Mouse (Mus musculus) 416B (cell line): ENCODE data around the gene Iqschfp.

Source experiments
- DNase-seq: peaks from one replicate; pipeline ENCODE4 v3.0.0; 2011; ENCODE audit warnings: low read depth

Gene Iqschfp

DNA sequence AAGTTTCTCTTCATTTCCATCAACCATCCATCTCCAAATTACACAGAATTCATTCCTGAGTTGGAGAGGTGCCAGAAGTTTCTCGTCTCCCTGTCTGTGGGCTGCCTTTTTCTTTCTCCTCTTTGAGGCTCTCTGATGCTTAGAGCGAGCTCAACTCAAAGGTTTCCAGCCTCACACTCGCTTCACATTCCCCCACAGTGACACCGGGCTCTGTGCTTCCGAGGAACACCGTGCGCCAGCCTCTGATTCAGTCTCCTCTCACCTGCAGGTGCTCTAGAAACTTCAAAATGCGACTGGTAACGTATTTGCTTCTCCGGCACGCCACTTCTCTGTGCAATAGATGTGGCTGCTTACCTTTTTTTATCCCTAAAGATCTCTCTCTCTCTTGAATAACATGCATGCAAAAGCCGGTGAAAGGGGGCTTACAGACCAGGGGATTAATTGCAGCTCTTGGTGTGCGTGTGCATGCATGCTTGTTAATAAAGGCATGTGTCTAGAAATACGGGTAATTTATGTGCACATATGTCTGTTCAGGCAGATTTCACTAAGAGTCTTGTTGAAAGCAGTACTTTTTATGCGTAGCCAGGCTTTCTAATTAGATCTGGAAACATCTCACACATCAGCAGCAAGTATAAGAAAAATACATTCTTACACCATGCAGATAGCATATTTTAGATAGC, at the start of gene Iqschfp, which contains the start of gene Iqcj:
Iqschfp (plus strand) TSS at position 207 of the 680 bp plus-strand sequence.
Iqcj (plus strand) TSS at position 195 of the 680 bp plus-strand sequence.
- DNase-seq: no peak

DNA sequence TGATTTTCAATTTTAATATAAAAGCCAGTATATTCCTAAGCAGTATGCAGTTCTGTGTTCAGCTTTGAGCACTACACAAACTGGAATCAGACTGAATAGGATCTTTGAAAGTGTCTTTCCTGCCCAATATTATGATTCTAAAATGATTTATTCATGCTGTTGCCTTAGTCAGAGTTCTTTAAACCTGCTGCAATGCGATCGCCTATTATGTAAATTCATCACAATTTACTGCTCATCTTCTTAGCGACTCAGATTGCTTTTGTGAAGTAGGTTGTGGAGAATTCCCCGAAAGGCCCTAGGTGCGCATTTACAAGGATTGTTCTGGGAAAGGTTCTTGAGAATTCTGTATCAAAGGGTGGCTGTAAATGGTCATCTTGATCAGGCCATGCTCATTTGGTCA, 39.6 kb upstream of the Iqschfp start:
- no peak for DNase-seq

DNA sequence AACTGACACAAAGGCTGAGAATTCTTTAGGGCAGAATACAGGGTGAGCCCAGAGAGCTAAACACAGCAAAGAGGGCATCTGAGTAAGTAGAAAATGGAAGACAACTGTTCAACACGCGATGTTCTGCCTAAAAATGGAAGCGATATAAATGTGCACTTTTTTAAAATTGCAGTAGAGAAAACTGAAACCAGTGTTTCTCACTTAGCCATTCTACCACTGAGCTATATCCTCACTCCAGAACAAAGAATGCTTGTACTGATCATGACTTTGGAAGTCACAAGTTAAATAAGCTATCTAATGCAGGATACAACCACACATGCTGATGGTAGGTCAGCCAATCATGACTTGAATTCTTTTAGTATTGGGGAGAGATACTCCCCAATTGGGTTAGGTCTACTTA, 30.5 kb upstream of the Iqschfp start:
- no peak for DNase-seq

DNA sequence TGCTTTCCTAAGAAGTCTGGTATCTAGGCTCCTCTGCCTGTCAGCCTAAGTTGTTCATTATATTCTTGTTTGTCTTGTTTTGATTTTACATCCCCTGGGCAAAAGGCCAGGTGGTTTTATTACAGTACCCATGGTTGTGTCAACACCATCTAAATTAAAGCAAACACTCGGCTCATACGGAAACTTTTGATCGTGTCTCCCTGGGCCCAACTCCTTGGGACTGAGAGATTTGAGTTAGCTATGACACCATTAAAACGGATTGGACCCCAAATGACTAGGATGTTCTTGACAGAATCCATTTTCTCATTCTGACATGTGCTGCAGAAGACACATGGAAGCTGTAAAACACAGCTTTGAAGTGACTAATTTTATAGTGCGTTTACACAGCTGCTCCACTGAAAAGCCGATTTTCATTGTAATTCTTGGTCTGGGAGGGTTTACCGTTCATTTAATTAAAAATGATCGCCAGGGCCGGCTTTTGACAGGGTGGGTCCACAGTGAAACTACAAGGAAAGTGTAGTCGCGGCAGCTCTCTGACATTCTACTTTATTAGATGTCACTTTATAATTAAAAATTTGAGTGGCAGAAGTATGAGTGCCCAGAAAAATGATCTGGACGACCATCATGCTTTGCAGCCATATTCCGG, 24.5 kb upstream of the Iqschfp start:
- DNase-seq: no peak

DNA sequence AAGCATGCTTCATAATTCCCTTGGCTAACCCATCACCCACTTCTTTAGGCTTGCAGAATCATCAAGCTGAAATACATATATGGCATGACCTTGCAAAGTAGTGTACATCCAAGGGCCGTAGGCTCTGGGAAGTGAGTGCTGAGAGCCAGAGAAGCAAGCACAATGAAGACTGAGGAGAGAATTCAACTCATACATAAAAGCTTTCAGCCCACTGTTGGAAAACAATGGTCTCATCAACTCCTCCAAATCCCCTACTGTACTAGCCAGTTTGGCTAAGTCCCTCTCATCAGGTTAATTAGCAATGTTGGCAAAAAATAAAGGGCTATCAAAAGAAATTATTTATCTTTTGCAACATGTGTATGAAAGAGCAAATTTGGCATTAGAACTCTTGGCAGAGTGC, 22.6 kb upstream of the Iqschfp start:
- DNase-seq: no peak

DNA sequence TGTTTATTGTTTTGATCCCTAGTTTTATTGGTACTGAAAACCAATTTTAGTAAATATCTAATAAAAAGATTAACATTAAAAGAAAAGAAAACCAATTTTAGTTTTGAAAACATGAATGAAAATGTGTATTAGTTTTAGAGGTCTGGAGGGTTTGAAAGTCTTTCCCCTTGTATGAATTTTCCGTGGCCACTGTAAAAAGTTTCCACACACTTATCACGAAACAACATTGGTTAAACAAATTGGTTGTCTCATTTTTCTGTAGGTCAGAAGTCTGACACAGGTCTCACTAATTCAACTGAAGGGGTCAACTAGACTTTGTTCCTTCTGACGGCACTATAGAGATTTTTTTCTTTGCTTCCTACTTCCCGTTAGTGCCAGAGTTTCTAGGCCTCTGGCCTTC, 14.8 kb upstream of the Iqschfp start:
- DNase-seq: no peak

DNA sequence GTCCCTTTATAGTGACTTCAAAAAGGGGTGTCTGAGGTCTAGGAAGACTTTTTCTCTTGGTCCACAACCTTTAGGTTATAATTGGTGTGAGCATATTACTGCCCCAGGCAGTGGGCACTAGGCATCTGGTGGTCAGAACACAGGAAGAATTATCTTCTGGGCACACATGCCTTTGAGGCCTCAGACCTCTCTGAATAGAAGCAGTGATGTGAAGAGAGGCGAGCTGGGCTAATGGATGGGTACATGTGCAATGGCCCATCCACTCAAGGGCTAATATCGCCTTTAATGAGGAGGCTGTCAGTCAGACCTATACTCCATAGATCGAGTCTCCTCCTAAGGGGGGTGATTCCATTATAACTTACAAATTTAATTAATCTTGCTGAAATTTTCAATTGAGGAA, 7.7 kb upstream of the Iqschfp start:
- no peak for DNase-seq

DNA sequence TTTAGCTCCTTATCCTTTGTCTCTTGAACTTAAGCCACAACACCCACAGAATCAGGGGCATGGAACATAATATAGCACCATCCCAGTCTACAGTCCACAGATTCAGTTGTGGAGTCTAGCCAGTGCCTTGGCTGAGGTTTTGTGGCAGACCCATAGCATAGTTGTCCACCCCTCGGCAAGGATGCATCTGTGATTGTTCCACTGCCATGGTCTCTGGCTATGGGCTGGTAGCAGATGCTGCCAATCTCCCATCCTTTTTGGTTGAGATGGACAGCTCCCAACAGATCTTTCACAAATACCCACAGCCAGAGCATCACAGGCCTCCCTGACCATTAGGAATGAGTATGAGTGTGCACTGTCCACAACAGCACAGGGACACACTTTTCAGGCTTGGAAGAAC, 5.9 kb upstream of the Iqschfp start:
- DNase-seq: no peak

DNA sequence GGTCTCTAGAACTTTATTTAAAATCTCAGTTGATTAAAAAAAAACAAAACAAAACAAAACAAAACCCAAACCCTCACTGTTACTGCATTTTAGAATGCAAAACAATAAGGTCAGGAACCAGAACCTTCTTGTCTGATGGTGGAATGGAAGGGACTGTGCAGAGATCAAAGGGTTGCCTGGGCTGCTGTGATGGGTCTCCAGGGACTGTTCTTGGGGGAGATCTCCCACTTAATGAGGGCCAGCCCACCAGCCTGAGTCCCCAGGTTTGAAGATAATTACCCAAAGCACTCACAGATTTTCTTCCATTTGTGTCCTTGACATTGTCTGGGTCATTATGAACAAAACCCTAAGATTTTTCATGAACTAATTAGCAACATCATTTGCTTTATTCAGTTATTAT, 4.8 kb upstream of the Iqschfp start:
- DNase-seq: no peak

DNA sequence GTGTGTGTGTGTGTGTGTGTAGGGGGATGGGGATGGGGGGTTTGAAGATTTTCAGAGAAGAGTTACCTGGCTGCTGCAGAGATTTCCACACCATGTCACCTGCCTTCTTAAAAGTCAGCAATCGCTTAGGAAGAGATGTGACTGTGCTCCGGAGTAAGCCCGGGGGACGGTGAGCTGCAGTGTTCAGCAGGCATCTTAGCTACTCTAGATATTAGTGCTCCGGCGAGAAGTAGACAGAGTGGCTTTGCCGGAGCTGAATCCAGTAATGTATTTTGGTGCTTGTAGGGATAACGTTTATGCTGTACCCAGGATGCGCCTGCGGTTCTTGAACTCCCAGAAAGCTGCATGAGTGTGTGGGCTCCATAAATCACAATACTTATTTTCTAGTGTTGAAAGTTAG, 736 bp downstream of the Iqschfp start:
- DNase-seq: no peak

DNA sequence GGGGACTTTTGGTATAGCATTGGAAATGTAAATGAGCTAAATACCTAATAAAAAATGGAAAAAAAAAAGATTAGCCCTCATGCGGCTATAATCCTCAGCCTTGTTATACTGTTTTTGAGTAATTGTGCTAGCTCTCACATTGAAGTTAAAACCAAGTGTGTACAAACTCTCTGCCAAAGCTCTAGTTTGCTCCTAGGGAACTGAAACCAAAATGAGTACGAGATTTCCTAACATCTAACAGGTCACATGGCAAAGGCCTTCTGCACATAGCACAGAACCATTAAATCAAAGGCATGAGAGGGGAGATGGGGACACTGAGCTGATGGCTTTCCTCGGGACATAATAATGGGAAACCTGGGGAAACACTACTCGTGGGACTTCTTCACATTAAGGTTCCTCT, 10.5 kb downstream of the Iqschfp start:
- no peak for DNase-seq

DNA sequence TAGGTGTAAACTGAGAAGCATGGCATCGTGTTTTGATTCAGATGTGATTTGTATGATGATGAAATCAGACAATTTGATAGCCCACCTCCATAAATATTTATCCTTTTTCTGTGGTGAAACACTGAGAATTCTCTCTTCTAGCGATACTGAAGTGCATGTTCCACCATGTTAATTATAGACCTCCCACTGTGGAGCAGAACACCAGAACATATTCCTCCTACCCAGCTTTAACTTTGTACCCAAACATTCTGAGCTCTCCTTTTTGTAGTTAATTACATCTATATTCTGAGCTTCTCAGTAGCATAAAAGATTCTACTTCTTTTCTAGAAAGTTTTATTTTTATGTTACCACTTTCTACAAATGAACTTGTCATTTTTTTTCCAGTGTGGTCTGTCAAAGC, 16.6 kb downstream of the Iqschfp start:
- no peak for DNase-seq

DNA sequence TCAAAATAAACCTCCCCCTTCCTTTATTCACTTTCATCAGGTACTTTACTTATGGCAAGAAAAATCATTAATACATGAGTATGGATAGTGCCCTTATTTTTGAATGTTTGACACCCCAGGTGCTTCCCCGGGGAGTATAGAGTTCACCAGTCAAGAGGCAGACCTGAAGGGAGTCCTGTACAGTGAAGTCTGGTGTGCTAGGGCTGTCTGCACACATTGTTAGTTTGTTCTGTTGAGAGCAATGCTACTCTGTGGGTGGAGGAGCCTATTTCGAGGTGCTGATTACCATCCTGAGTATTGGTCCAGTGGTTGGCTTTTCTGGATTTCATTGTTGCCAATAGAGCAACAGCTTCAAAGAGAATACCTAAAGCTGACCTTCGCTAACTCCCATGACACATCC, 26.1 kb downstream of the Iqschfp start:
- DNase-seq: no peak

DNA sequence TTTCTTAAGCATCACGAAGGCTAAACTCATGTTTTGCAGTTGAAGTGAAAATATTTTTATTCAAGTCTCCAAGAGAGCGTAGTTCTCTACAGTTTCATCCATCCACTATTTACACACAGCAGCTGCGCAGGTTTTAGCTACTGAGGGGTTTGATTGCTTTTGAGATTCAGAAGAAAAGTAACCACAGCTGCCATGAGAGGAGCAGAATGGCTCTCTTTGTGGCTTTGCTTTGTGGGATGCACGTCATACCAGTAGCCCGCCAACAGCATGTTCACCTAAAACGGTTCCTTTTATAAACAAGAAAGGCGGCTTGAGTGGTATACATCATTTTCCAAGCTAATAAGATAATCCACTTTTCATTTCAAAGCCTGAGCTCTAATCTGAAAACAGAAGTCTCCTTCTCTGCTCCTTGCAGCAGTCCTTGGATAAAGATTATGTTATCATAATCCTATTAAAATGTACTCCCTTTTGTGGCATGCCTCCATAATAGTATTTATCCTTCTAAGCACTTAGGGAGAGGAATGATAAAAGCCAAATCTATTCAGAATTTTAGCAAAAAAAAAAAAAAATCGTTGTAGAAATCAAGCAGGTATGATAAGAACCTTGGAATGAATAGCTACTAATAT, 26.7 kb downstream of the Iqschfp start:
- no peak for DNase-seq

DNA sequence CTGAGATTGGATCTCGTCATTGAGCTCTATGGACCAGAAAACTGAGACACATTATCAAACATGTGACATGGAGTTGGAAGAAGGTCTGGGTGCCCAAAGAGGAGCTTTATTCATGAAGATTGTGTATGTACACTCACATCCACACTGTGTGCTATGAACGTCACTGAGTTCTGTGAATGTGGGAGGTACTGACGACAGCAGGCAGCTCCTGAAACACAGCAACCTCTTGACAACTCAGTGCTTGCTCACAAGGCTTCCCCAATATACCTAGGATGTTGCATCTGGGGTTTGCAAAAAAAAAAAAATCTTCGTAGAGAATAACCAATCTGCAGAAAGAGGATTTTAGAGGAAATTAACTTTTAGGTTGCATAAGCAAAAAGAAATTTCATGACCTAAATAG, 31.1 kb downstream of the Iqschfp start:
- no peak for DNase-seq

DNA sequence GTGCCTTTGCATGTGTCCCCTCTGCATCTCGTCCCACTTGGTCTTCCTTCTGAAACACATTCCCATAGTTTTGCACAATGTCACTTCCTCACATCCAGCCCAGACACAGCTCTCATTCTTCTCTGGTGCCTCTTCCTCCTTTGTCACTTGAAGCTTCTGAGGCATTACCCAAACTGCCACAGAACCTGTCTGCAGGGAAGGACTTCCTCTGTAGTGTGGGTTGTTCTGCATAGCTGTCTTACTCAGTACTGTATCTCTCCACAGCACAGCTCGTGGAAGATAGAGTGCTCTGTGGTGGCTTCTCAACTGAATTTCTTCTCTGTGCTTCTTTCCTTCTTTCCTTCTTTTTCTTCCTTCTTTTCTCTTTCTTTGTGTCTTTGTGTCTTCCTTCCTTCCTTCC, 33.4 kb downstream of the Iqschfp start:
- no peak for DNase-seq

DNA sequence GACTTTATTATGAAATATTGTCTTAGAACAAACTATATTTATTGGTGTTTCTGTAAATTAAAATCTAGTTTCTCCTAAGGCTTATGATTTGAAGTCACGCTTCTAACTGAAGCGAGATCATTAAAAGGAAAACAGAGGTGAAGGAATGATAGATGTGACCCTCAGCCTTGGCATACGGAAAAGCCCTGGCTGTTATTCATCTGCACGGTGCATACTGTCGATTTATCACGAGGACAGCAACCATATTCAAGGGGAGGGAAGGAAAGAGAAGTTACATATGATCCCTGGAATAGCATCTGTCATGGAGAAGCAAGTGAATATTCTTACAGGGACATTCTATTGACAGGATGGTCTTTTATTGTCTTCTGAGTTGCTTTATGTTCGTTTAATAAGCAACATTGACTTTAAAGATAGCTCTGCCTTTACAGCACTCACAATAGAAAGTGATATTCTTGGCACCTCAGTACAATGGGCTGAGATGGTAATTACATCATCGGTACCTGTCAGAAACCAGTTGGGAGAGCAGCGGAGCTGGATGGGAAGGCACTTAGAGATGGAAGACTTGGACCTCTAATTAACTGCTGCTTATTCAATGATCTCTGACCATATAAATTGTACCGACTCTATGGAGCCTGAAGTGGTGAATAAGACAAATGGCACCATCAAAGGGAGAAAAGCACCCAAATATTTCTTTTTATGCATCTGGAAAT, 38.5 kb downstream of the Iqschfp start:
- DNase-seq: no peak

DNA sequence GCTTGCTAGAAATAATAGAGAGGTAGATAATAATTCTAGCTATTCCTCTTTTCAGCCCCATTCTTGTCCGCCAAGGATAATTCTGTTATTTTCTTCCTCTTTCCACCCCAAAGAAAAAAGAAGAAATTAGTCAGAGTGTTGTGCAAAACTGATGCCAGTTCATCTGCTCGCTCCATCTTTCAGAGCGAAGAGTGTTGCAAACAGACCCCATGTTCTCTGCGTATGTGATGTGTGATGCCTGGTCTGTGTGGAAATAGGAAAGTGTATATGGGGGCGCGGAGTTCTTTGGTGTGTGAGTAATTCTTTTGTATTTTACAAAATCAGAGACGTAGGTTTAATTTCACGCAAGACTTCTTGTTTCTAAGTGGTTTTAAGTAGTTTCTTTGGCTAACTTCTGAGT, 39.1 kb downstream of the Iqschfp start:
- DNase-seq: no peak

DNA sequence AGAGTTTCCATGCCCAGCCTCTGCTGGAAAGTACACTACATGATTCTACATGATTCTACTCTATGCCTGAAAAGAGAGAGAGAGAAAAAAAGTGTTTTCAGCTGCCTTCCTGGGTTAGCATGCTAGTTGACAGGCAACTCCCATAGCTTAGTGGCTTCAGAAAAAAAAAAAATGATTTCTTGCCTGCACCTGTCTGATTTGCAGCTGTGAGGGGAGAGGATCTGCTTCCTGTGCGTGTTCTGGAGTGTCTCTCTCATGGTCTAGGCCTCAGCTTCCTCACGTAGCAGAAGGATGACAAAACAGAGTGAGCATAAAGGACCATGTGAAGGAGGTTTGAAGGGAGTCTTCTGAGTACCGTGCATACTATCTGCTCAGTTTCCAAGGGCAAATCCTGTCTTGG, 39.9 kb downstream of the Iqschfp start:
- DNase-seq: no peak

DNA sequence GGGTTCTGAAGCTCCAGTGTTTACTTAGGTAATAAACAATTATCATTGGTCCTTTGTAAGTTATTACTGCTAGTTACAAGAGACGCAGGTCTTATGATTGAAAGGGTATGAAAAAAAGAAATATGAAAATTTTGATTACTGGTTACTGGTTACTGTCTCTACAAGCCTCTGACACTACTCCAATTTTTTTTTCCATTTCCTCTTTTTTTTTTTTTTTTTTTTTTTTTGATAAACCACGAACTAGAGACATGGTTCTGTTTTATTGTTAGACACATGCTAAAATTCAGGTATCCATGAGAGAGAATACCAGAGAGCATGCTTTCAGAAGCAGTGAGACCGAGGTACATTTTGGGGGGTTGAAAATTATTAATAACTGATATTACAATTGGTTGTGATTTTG, 43.8 kb downstream of the Iqschfp start:
- no peak for DNase-seq

DNA sequence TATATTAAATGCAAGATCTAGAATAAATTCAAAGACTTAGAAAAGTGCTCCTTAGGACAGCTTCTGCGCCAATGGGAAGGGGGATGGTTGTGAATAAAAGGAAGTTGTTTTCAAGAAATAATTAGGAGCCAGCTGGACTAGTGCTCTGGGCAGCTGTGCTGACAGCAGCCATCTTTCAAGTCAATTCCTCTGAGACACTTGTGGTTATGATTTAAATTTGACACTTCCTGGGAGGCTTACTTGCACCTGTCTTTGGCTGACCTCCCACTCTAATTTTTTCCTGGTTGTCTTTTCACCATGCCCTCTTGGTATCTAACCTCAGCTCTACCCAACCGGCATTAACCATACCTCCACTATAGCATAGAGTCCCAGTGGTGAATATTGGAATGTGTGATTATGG, 55.0 kb downstream of the Iqschfp start:
- no peak for DNase-seq

DNA sequence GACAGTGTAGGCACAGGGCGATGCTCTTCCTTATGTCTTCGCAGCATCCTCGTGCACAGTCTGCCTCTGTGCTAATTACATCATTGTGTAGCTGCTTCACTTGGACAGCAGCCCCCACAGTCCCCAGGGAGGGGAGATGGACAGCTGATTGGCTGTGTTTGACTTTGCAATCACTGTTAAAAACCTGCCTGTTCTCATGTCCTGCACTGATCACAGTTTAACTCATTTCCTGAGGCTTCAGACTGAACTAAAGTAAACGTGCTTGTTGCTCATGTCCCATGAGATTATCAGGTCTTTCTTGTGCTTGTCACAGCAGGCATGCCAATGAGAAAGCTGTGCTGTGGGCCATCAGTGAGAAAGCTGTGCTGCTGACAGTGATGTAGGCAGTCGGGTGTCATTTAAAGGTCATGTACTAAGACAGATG, 60.5 kb downstream of the Iqschfp start:
- DNase-seq: no peak

DNA sequence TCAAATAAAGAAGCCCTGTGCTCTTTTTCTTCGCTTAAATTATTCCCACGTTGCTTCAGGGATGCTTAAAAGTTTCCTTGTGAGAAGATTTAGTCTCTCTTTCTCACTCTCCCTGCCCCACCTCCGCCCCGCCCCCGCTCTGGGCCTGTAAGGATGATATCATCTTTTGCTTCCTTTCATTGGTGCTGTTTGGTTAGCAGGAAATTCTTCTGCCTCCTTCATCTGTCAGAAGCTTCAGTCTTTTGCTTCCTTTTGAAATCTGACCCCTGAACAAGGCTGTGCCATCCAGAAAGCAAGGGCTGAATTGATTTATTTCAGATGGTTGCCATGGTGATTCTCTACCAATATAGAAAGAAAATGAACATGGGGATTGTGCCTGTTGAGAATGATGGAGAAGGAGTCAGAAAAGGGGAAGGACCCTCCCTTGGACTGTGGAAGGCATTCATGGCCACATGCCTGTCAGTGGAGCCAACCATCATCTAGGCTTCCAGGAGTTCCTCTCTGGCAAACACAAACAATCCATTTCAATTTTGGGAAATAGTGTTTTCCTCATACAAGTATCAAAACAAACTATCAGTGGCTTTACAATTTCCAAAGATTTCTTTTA, 62.5 kb downstream of the Iqschfp start:
- DNase-seq: no peak
